Mouse (Mus musculus): ENCODE measurements at regions not wholly inside any gene's neighbourhood (a gene's known extent, or its start where the extent isn't known, plus 50 kb on each side); places are given as distances from the start of the nearest gene placed in this dataset.

GRCm38 (mm10) chr15:93750953-93751352 is 155.3 kb upstream of the Prickle1 start:
- DNase-seq: no peak
- WGBS: 14% methylated on average over 8 of the region's 8 CpGs
- TF ChIP-seq POLR2A (IDR thresholded peaks at IDR 0.05; ENCODE audit: borderline replicate concordance, extremely low read depth, low read depth, low read length) (no peak), CTCF (IDR thresholded peaks at IDR 0.05; ENCODE audit: insufficient read depth, low read length) (peak; percentile 38; the same call in 1 of the 2 replicates)
- Histone ChIP-seq H3K4me1 (ENCODE audit: control insufficient read depth, insufficient read depth, low read length) (peaks cover 2% of the 10 kb centered on the region; the same call in 1 of the 2 replicates), H3K4me3 (replicated peaks; ENCODE audit: extremely low read depth, low read depth, low read length) (no peak overlapping the region)

DNA sequence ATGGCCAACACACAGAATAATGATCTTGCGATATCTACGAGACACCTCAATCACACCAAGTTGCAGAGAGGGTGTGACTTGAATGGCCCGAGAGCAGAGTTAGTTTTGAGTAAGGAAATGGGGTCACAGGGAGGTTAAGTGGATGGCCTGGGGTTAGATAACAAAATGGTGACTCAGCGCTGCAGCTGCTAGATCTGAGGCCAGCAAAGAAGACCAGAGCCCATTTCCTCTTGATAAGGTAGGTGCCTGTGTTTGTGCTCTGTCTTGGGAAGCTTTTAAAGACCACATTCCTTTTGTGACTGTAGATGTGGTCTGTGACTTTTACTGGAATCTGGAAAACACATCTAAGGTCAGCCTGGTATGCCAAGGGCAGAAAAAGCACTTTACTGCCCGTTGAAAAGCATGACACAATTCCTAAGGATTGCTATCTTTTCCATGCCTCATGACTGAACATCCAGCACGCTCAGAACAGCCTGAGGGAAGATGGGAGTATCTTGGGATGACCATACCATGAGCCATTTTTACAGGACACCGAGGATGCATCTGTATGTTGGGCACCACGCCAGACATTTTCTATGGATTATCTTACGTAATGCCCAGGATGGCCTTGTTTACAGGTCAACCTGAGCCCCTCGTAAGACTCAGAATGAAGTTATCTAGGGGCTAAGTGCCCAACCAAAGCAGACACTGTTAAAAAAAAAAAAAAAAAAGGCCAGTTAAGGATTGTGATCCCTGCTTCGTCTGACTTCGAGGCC is 148.7 kb upstream of the Prickle1 start:
- H3K4me1 ChIP-seq (ENCODE audit: control insufficient read depth, insufficient read depth, low read length): peaks cover 4% of the 10 kb centered on the region; the same call in 1 of the 2 replicates
- H3K4me3 ChIP-seq (replicated peaks; ENCODE audit: extremely low read depth, low read depth, low read length): no peak overlapping the region
- no peak for DNase-seq
- no peak for TF ChIP-seq POLR2A (IDR thresholded peaks at IDR 0.05; ENCODE audit: borderline replicate concordance, extremely low read depth, low read depth, low read length)
- TF ChIP-seq CTCF (IDR thresholded peaks at IDR 0.05; ENCODE audit: insufficient read depth, low read length): no peak
- WGBS: 35% methylated on average over 12 of the region's 12 CpGs

DNA sequence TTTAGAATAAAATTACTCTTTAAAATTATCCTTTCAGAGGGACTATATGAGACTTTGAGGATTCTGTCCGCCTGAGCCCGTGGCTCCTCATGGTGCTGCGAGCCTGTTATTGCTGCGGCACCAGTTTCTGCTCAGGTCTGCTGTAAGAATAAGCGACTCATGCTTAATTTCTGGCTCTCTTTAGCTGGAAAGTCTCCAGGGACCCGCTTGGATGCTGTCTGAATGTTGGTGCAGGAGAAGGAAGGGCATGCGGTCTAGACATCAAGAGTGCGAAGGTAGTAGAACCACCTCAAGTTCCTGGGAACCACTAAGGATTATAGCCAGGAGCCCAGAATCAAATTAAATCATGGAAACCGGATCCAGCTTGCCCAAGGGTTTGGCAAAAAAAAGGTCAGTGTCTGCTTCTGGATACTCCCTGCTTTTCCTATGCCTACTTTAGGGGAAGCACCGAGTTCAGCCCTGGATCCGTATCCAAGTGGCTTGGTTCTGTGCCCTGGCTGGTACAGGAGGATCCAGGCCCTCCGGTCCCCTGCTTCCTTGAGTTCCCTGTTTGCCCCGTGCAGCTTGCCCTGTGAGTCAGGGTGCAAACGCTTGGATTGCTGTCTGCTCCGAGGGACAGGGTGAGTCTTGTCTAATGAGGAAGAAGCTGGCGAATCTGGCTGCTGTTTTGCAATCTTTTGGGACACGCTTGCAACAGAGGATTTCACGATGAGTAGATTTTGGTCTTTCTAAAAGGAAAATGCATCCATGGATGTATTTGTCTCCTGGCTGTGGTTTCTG is 138.2 kb upstream of the Prickle1 start:
- no peaks in the 10 kb centered on the region for H3K4me1 ChIP-seq (ENCODE audit: control insufficient read depth, insufficient read depth, low read length)
- no peak overlapping the region for H3K4me3 ChIP-seq (replicated peaks; ENCODE audit: extremely low read depth, low read depth, low read length)
- WGBS: 79% methylated on average over 18 of the region's 18 CpGs
- DNase-seq: no peak
- TF ChIP-seq CTCF (IDR thresholded peaks at IDR 0.05; ENCODE audit: insufficient read depth, low read length): no peak
- no peak for TF ChIP-seq POLR2A (IDR thresholded peaks at IDR 0.05; ENCODE audit: borderline replicate concordance, extremely low read depth, low read depth, low read length)

- DNase-seq: no peak
- TF ChIP-seq CTCF (IDR thresholded peaks at IDR 0.05; ENCODE audit: insufficient read depth, low read length) (no peak), POLR2A (IDR thresholded peaks at IDR 0.05; ENCODE audit: borderline replicate concordance, extremely low read depth, low read depth, low read length) (no peak)
- Histone ChIP-seq H3K4me1 (ENCODE audit: control insufficient read depth, insufficient read depth, low read length) (no peaks in the 10 kb centered on the region), H3K4me3 (replicated peaks; ENCODE audit: extremely low read depth, low read depth, low read length) (no peak overlapping the region)
- WGBS: 85% methylated on average over 5 of the region's 5 CpGs
These were observed 137.1 kb upstream of the Prickle1 start for GRCm38 (mm10) chr15:93732825-93733224.

DNA sequence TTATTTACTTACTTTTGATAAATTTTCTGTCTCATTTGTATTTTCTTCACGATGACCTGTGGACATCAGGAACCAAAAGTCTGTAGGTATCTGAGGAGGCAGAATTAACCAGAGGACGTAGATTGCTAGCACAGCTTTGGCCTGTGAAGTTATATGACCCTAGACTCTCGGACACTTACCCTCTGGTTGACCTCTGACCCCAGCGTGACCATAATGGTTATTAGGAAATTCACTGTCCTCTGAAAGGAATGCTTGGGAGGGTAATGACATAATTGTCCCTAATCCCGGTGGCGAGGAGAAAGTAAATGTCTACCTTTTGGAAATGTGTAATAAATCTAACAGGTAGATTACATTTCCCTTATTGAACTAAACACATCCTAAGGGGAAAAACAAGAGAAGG is 135.5 kb upstream of the Prickle1 start:
- Histone ChIP-seq H3K4me3 (replicated peaks; ENCODE audit: extremely low read depth, low read depth, low read length) (no peak overlapping the region), H3K4me1 (ENCODE audit: control insufficient read depth, insufficient read depth, low read length) (no peaks in the 10 kb centered on the region)
- no peak for DNase-seq
- 74% methylated on average over 6 of the region's 6 CpGs for WGBS
- TF ChIP-seq CTCF (IDR thresholded peaks at IDR 0.05; ENCODE audit: insufficient read depth, low read length) (no peak), POLR2A (IDR thresholded peaks at IDR 0.05; ENCODE audit: borderline replicate concordance, extremely low read depth, low read depth, low read length) (no peak)

DNA sequence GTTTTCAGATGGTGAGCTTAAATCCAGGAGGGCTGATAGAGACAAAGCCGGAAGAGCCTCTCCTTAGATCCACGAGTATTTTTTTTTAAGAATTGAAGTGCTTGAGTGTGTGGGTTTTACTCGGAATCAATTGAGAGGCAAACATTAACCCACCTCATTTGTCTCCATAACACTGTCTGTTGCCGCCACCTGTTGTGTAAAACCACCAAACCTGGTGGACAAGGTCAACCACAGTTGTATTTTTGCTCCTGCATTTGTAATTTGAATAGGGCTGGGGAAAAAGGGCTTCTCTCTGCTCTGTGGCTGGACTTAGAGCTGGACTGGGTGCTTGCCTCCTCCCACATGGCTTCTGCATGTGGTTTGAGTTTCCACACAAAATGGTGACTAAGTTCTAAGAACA is 119.8 kb upstream of the Prickle1 start:
- no peak for DNase-seq
- no peak overlapping the region for H3K4me3 ChIP-seq (replicated peaks; ENCODE audit: extremely low read depth, low read depth, low read length)
- WGBS: 66% methylated on average over 4 of the region's 4 CpGs
- H3K4me1 ChIP-seq (ENCODE audit: control insufficient read depth, insufficient read depth, low read length): no peaks in the 10 kb centered on the region
- TF ChIP-seq POLR2A (IDR thresholded peaks at IDR 0.05; ENCODE audit: borderline replicate concordance, extremely low read depth, low read depth, low read length) (no peak), CTCF (IDR thresholded peaks at IDR 0.05; ENCODE audit: insufficient read depth, low read length) (no peak)

DNA sequence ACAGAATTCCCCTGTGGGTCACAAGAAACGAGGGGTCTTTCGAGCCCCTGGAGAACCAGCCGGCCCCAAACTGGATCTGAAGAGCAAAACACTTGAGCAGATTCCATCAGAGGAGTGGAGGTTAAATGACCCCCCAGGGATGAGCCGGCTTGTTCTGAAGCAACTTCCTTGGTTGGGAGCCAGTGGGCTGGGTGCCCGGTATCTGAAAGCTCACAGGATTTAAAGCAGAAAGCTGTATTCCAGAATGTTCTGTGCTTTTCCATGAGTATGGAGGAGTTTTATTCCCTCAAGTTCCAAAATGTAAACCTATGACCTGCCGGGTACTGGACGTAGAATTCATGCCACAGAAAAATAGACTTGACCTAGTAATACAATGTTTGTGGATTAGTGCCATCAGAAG is 117.7 kb upstream of the Prickle1 start:
- 51% methylated on average over 7 of the region's 7 CpGs for WGBS
- peak; percentile 49 for DNase-seq
- Histone ChIP-seq H3K4me1 (ENCODE audit: control insufficient read depth, insufficient read depth, low read length) (no peaks in the 10 kb centered on the region), H3K4me3 (replicated peaks; ENCODE audit: extremely low read depth, low read depth, low read length) (no peak overlapping the region)
- no peak for TF ChIP-seq CTCF (IDR thresholded peaks at IDR 0.05; ENCODE audit: insufficient read depth, low read length)
- no peak for TF ChIP-seq POLR2A (IDR thresholded peaks at IDR 0.05; ENCODE audit: borderline replicate concordance, extremely low read depth, low read depth, low read length)

- DNase-seq: no peak
- 45% methylated on average over 10 of the region's 10 CpGs for WGBS
- TF ChIP-seq POLR2A (IDR thresholded peaks at IDR 0.05; ENCODE audit: borderline replicate concordance, extremely low read depth, low read depth, low read length) (no peak), CTCF (IDR thresholded peaks at IDR 0.05; ENCODE audit: insufficient read depth, low read length) (no peak)
- Histone ChIP-seq H3K4me3 (replicated peaks; ENCODE audit: extremely low read depth, low read depth, low read length) (no peak overlapping the region), H3K4me1 (ENCODE audit: control insufficient read depth, insufficient read depth, low read length) (no peaks in the 10 kb centered on the region)
These were observed 116.9 kb upstream of the Prickle1 start for GRCm38 (mm10) chr15:93712594-93712993.

DNA sequence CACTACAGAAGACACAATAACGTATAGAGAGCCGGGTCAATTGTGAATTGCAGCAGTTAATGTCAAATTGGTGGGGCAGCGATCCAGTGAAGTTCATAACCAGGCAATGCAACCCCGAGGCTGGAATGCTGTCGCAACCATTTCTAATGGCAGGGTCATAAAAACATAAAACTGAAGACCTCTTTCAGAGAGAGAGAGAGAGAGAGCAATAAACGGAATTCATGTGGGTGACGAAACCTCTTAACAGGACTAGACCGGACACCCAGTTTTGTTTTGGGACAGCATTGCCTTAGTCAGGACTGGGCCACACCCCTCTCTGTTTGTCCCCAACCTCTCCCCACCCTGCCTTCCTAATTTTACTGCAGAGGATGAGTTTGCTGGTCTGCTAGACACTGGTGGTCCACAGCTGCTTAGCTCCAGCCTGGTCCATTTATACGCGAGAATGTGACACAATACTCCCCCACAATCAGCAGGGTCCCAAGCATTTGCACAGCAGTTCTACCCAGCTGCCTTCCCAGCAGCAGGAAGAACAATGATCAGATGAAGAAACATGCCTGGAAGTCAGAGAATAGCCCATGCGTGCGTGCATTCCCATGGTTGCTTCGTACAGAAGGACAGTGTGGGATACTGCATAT is 115.6 kb upstream of the Prickle1 start:
- WGBS: 79% methylated on average over 13 of the region's 13 CpGs
- H3K4me1 ChIP-seq (ENCODE audit: control insufficient read depth, insufficient read depth, low read length): no peaks in the 10 kb centered on the region
- no peak overlapping the region for H3K4me3 ChIP-seq (replicated peaks; ENCODE audit: extremely low read depth, low read depth, low read length)
- no peak for TF ChIP-seq CTCF (IDR thresholded peaks at IDR 0.05; ENCODE audit: insufficient read depth, low read length)
- TF ChIP-seq POLR2A (IDR thresholded peaks at IDR 0.05; ENCODE audit: borderline replicate concordance, extremely low read depth, low read depth, low read length): no peak
- no peak for DNase-seq

Measured in lung, adult 2 months (tissue).